Mouse (Mus musculus) lung, adult 2 months (tissue): ENCODE measurements around the gene Adgrf2. TPM values are rescaled to one million over a fixed set of nuclear protein-coding genes. Genes with fewer than 3 reads are reported as not detected.

ENCODE experiments used
- DNase-seq: peaks from one replicate; pipeline ENCODE4 v3.0.0; 2022
- H3K4me1 ChIP-seq: fragments of 200-500 bp; 2 replicates; pipeline ENCODE4 v1.6.1; 2011; ENCODE audit warnings: low read length; ENCODE audit not compliant: control insufficient read depth, insufficient read depth
- H3K4me3 ChIP-seq: fragments of 200-500 bp; replicated peaks from 2 replicates; pipeline ENCODE3; 2011; ENCODE audit warnings: low read depth, mild to moderate bottlenecking, control low read depth, low read length; ENCODE audit errors: extremely low read depth
- CTCF ChIP-seq: fragments of 200-500 bp; IDR thresholded peaks from 2 replicates; pipeline ENCODE4 v1.5.1; 2011; ENCODE audit warnings: mild to moderate bottlenecking, low read length, control low read depth; ENCODE audit not compliant: insufficient read depth
- POLR2A ChIP-seq: fragments of 200-500 bp; IDR thresholded peaks from 2 replicates; pipeline ENCODE4 v1.6.1; 2011; ENCODE audit warnings: low read depth, mild to moderate bottlenecking, control low read depth, low read length, borderline replicate concordance; ENCODE audit errors: extremely low read depth
- WGBS: fragments of 180-500 bp; shearing (Covaris S2); methylation state at CpG from one replicate; pipeline ENCODE4 v1.1.7; 2018; 5-methylcytosine and 5-hydroxymethylcytosine counted together
- polyA plus RNA-seq: library from polyadenylated mRNA; depleted of rRNA; stranded (reverse); fragments of >200 nt; gene quantifications from 2 replicates; pipeline ENCODE4 v1.2.3, GENCODE M21; 2012; rRNA removed

Adgrf2 gene
- polyA plus RNA-seq, 1 experiment: 1.4 TPM

DNA sequence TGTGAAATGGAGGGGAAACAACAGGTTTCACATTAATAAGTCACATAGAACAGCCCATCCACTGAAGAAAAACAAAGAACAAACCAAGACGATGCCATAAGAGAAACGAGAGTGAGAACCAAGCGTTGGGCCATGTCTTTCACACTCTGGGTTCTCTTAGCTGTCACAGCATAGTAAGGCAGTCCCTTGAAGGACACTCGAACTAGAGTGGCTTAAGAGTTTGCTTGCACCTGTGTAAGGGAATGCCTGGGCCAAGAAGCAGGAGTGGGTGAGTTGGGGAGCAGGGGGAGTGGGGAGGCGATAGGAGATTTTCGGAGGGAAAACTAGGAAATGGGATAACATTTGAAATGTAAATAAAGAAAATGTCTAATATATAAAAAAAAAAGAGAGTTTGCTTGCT, 3.2 kb downstream of the Adgrf2 start:
- Histone ChIP-seq H3K4me1 (no peaks in the 10 kb centered on the region; the same call in none of the 2 replicates), H3K4me3 (no peak overlapping the region)
- DNase-seq: no peak
- WGBS: 66% methylated on average over 6 of the region's 6 CpGs
- TF ChIP-seq POLR2A: no peak
- no peak for TF ChIP-seq CTCF

DNA sequence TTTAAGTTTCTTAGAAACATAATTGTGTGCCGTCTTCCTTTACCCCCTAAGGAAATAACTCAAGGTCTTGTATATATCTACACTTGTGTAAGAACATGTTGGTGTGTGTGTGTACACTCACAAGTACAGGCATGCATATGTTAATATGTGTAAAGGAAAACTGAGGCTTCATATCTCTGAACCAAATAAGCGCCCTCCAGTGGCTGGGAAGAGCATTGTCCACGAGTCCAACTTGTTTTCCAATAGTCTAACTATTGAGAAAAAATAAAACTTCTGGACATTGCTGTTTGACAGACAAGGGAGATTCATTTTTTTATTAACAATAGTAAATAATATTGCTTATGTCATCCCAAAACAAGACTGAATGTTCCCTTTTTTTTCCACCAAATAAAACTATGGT, 24.8 kb downstream of the Adgrf2 start:
- 46% methylated on average over 3 of the region's 3 CpGs for whole genome bisulfite sequencing
- TF ChIP-seq POLR2A (no peak), CTCF (peak; percentile 8; the same call in 1 of the 2 replicates)
- Histone ChIP-seq H3K4me1 (no peaks in the 10 kb centered on the region), H3K4me3 (no peak overlapping the region)
- no peak for DNase-seq

- TF ChIP-seq CTCF (no peak), POLR2A (no peak)
- Histone ChIP-seq H3K4me3 (no peak overlapping the region), H3K4me1 (no peaks in the 10 kb centered on the region)
- 79% methylated on average over 7 of the region's 7 CpGs for WGBS
- no peak for DNase-seq
Observed at GRCm38 (mm10) chr17:42714991-42715390, 27.0 kb downstream of the Adgrf2 start.

- Histone ChIP-seq H3K4me3 (no peak overlapping the region), H3K4me1 (no peaks in the 10 kb centered on the region)
- no peak for DNase-seq
- 72% methylated on average over 7 of the region's 7 CpGs for WGBS
- TF ChIP-seq POLR2A: no peak
- no peak for TF ChIP-seq CTCF
Observed at GRCm38 (mm10) chr17:42710717-42711116, 31.3 kb downstream of the Adgrf2 start.

GRCm38 (mm10) chr17:42705611-42706010, 36.4 kb downstream of the Adgrf2 start:
- WGBS: 80% methylated on average over 4 of the region's 4 CpGs
- DNase-seq: no peak
- Histone ChIP-seq H3K4me3 (no peak overlapping the region), H3K4me1 (no peaks in the 10 kb centered on the region)
- TF ChIP-seq CTCF (no peak), POLR2A (no peak)

DNA sequence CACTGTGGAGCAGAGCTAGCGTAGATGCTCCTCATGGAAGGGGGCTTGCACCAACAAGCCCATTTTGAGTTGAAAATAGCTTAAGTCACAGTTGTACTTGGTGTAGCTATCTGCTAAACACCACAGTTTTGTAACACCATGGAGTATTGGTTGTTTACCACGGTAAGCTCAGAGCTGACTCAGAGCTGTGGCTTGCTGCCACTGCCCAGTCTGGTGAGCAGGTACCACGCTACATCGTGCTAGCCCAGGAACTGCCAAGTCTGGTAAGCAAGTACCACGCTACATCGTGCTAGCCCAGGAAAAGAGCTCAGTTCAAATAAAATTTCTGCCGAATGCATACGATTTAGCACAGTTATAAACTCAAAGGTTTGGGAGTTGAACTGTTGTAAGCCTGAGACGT, 39.8 kb downstream of the Adgrf2 start:
- Histone ChIP-seq H3K4me1 (no peaks in the 10 kb centered on the region), H3K4me3 (no peak overlapping the region)
- TF ChIP-seq POLR2A (no peak), CTCF (no peak)
- DNase-seq: no peak
- 88% methylated on average over 9 of the region's 9 CpGs for WGBS

DNA sequence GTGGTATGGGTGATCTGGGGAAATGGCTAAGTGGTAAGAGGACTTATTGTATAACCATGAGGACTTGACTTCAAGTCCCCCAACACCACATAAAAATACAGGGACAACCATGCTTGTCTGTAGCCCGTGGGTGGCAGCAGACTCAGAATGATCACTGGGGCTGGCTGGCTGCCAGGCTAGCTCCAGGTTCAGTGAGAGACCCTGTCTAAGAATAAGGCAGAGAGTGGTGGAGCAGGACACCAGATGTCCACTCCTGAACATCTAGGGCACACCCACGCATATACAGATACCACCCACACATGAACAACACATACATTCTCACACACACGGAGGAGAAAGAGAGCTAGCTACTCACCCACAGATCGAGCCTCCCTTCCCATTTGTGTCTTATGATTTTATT, 47.2 kb downstream of the Adgrf2 start:
- TF ChIP-seq CTCF: no peak
- TF ChIP-seq POLR2A: no peak
- Histone ChIP-seq H3K4me1 (no peaks in the 10 kb centered on the region), H3K4me3 (no peak overlapping the region)
- WGBS: 79% methylated on average over 4 of the region's 4 CpGs
- DNase-seq: no peak

GRCm38 (mm10) chr17:42692136-42692535, 49.8 kb downstream of the Adgrf2 start, which contains the start of gene Adgrf4:
Gene Adgrf4 (minus strand): TSS chr17:42692284.
- DNase-seq: no peak
- Histone ChIP-seq H3K4me3 (no peak within 1 kb of the TSS), H3K4me1 (no peaks in the 10 kb centered on the region)
- WGBS: 76% methylated on average over 10 of the region's 10 CpGs
- TF ChIP-seq POLR2A (no peak), CTCF (no peak)

DNA sequence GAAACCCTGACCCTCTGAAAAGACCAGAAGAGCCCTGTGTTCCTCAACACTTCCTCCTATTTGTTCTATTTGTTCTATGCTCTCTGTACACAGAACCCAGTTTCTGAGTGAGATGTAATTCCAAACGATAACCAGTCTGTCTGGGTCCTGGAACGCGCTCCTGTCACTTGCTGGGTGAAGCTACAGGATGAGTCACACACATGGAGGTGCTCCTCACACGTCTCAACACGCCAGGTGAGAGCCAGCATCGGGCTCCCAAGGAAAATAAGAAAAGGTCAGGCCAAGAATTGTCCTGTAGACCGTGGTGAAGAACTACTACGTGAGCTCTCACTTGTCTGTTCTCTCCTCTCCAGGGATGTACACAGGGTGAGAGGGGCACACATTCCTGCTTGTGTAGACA, 51.4 kb downstream of the Adgrf2 start:
- Histone ChIP-seq H3K4me1 (no peaks in the 10 kb centered on the region), H3K4me3 (no peak overlapping the region)
- TF ChIP-seq POLR2A: no peak
- TF ChIP-seq CTCF: no peak
- no peak for DNase-seq
- 81% methylated on average over 8 of the region's 8 CpGs for WGBS

Other genes with a start within 250 kb of the Adgrf2 start
- not detected in 2 replicates for gene Opn5, start 130.8 kb downstream of the Adgrf2 start, polyA plus RNA-seq
- gene Adgrf4, start 49.9 kb downstream of the Adgrf2 start, polyA plus RNA-seq: 0.09 and 1.0 TPM in 2 replicates
- gene Cd2ap, start 134.5 kb upstream of the Adgrf2 start, polyA plus RNA-seq: 13.9 and 14.6 TPM in 2 replicates